Mouse (Mus musculus): Measurements from ENCODE around the gene Lef1. TPM values are rescaled to one million over a fixed set of nuclear protein-coding genes. Genes with fewer than 3 reads are reported as not detected.

Lef1 gene
- polyA plus RNA-seq, 1 experiment = not detected

Other genes starting within 250 kb of the Lef1 start
- gene Hadh, start 161.6 kb downstream of the Lef1 start, polyA plus RNA-seq (2012; ENCODE audit: insufficient read depth, insufficient read length, missing spikeins) = 1,641 and 1,655 TPM in 2 replicates
- 28.2 and 36.0 TPM in 2 replicates for gene Cyp2u1, start 192.8 kb downstream of the Lef1 start, polyA plus RNA-seq (2012; ENCODE audit: insufficient read depth, insufficient read length, missing spikeins)